Mouse (Mus musculus) forebrain, postnatal 0 days (tissue): ENCODE measurements around the gene Sh3bp5l. TPM values are rescaled to one million over a fixed set of nuclear protein-coding genes. Genes with fewer than 3 reads are reported as not detected.
A peak's percentile ranks its signal among the peaks of the same experiment; 100 is the strongest.

Experiments
- ATAC-seq: fragments of 200-750 bp; cut with Nextera tagmentation; 2 replicates; pipeline ENCODE4 v1.8.0; 2017; ENCODE audit warnings: mild to moderate bottlenecking, moderate library complexity
- DNase-seq: peaks from one replicate; pipeline ENCODE4 v3.0.0-alpha.2; 2015
- H3K27ac ChIP-seq: fragments of 300-500 bp; sonication (generic); 2 replicates; pipeline ENCODE4 v1.5.1; 2014; ENCODE audit warnings: low read depth, mild to moderate bottlenecking, antibody characterized with exemption, low read length, moderate library complexity, mixed read lengths
- H3K27me3 ChIP-seq: fragments of 300-500 bp; sonication (generic); 2 replicates; pipeline ENCODE4 v1.6.1; 2014; ENCODE audit warnings: mild to moderate bottlenecking, low read length, mixed read lengths; ENCODE audit not compliant: insufficient read depth
- H3K36me3 ChIP-seq: fragments of 300-500 bp; sonication (generic); 2 replicates; pipeline ENCODE4 v1.6.1; 2014; ENCODE audit warnings: mild to moderate bottlenecking, moderate library complexity; ENCODE audit not compliant: insufficient read depth
- H3K4me1 ChIP-seq: fragments of 300-500 bp; sonication (generic); 2 replicates; pipeline ENCODE4 v1.6.1; 2014; ENCODE audit warnings: antibody characterized with exemption; ENCODE audit not compliant: insufficient read depth
- H3K4me2 ChIP-seq: fragments of 300-500 bp; sonication (generic); 2 replicates; pipeline ENCODE4 v1.6.1; 2014; ENCODE audit warnings: low read depth, mild to moderate bottlenecking, moderate library complexity
- H3K4me3 ChIP-seq: fragments of 300-500 bp; sonication (generic); 2 replicates; pipeline ENCODE4 v1.5.1; 2014; ENCODE audit warnings: low read depth, low read length, mixed read lengths
- H3K9ac ChIP-seq: fragments of 300-500 bp; sonication (generic); 2 replicates; pipeline ENCODE4 v1.6.1; 2014; ENCODE audit warnings: mild to moderate bottlenecking
- H3K9me3 ChIP-seq: fragments of 300-500 bp; sonication (generic); 2 replicates; pipeline ENCODE4 v1.6.1; 2016; ENCODE audit warnings: low read length
- CTCF ChIP-seq: sonication (generic); IDR thresholded peaks from 2 replicates; pipeline ENCODE4 v1.5.1; 2016; ENCODE audit warnings: antibody characterized with exemption, control low read depth, low read depth
- WGBS: fragments of 180-500 bp; shearing (Covaris S2); extraction: QIAGEN DNeasy Blood & Tissue Kit; methylation state at CpG from one replicate; pipeline ENCODE4 v1.1.7; 2014; 5-methylcytosine and 5-hydroxymethylcytosine counted together
- polyA plus RNA-seq: library from polyadenylated mRNA; unstranded; fragments of >200 nt; fragmentation: Nextera tagmentation; extraction: Ambion mirVana; gene quantifications from 2 replicates; pipeline ENCODE4 v1.2.1, GENCODE M21; 2015
- total RNA-seq: library from RNA; depleted of rRNA; stranded (reverse); fragments of >200 nt; gene quantifications from 2 replicates; pipeline ENCODE4 v1.2.3, GENCODE M21; 2014; rRNA removed

Sh3bp5l gene
- total and polyA plus RNA-seq, 2 experiments from 2014 or later, result 44.3 to 44.9 TPM

DNA sequence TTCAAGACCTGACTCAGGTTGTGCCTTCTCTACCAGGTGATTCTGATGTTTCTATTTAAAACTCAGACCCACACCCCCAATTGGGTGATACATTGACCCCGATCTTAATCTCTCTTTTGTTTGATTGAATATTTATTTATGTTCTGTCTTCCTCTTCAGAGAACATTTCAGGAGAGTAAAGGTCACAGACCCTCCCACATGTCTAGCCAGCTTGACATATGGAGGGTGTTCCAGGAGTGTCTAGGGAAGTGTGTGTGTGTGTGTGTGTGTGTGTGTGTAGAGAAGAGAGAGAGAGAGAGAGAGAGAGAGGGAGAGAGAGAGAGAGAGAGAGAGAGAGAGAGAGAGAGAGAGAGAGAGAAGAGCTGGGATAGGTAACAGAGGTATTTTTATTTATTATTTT, 47.2 kb downstream of the Sh3bp5l start:
- Histone ChIP-seq H3K36me3 (no peaks in the 10 kb centered on the region), H3K27me3 (no peaks in the 10 kb centered on the region), H3K4me3 (no peak overlapping the region), H3K9ac (no peak overlapping the region), H3K9me3 (no peaks in the 10 kb centered on the region), H3K4me2 (no peak overlapping the region), H3K4me1 (no peaks in the 10 kb centered on the region), H3K27ac (no peak overlapping the region)
- TF ChIP-seq CTCF, result no peak
- WGBS, result 69% methylated on average over 1 of the region's 1 CpGs
- no peak for DNase-seq
- ATAC-seq, result no peak

DNA sequence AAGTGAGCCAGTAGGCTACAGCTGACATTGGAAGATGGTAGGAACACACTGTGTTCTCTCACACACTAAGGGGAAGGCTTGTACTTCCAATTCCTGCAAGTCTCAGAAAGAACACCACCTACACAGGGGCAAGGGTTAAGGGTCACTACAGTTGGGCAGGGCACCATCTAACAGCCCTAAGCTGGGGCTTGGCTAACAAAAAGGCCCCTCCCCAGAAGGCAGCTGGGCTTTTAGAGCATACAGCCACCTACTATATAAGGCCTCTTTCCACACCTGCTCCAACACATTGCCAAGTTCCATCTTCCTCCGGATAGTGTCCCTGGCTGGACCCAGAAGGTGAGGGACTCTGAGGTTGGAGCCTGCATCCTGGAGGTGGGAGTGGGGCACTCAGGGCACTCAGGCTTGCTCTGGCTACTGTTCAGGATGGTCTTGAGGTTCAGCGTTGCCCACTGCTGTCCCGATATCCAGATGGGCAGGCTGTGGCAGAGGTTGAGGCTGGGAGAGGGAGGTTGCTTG, 48.3 kb downstream of the Sh3bp5l start, which contains the start of gene Lypd8:
Gene Lypd8, plus strand, starts transcription at position 281 of the 516 bp plus-strand sequence.
- no peak for TF ChIP-seq CTCF
- H3K27ac ChIP-seq, result no peak within 1 kb of the TSS
- no peak within 1 kb of the TSS for H3K4me3 ChIP-seq
- H3K9ac ChIP-seq, result no peak within 1 kb of the TSS
- H3K4me2 ChIP-seq, result no peak within 1 kb of the TSS
- H3K9me3 ChIP-seq, result no peaks in the 10 kb centered on the region
- ATAC-seq, result no peak
- no peaks in the 10 kb centered on the region for H3K36me3 ChIP-seq
- 87% methylated on average over 3 of the region's 3 CpGs for WGBS
- no peaks in the 10 kb centered on the region for H3K27me3 ChIP-seq
- DNase-seq, result no peak
- H3K4me1 ChIP-seq, result no peaks in the 10 kb centered on the region

DNA sequence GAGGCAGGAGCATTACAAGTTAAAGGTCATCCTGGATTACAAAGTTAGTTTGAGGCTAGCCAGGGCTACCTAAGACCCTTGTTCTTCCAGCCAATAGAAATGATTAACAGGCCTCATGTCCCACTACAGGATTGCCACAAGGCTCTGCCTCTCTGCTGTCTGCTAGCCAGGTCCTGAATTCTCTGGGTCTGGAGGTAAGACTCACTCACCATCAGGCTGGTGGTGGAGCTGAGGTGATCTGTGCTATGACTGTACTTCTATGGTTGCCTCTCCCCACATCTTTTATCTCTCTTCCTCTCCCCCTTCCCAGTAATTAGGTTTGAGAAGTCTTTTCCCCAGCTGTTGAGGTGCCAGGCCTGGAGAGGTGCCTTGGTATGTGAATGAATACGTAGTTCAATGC, 49.0 kb downstream of the Sh3bp5l start:
- TF ChIP-seq CTCF, result no peak
- H3K27me3 ChIP-seq, result no peaks in the 10 kb centered on the region

DNA sequence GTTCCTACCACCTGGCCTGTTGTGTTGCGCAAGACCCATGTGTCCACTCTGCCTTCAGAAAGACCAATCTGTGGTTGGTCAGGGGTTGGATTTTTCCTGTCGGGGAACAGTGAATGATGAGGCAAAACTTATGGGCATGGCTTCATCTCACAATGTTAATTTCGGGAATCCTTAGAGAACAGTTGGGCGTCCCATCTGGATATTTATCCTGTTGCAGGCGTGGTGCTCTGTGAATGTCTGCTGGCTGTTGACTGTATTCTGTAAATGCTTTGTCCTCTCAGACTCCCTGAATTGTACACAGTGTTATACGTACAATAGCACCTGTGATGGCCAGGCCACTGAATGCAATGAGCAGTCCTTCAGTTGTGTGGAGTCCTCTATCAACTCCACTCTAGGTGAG, 51.9 kb downstream of the Sh3bp5l start:
- Histone ChIP-seq H3K27me3 (no peaks in the 10 kb centered on the region), H3K9ac (no peak overlapping the region), H3K4me3 (no peak overlapping the region), H3K9me3 (no peaks in the 10 kb centered on the region), H3K4me2 (no peak overlapping the region), H3K27ac (no peak overlapping the region), H3K36me3 (no peaks in the 10 kb centered on the region), H3K4me1 (no peaks in the 10 kb centered on the region)
- peak; percentile 36; the same call in 1 of the 2 replicates for ATAC-seq
- DNase-seq, result peak; percentile 65
- 71% methylated on average over 6 of the region's 6 CpGs for WGBS
- TF ChIP-seq CTCF, result no peak

More for the DNA sequence above, 49.0 kb downstream of the Sh3bp5l start:
- no peaks in the 10 kb centered on the region for H3K9me3 ChIP-seq
- H3K9ac ChIP-seq, result no peak overlapping the region
- no peak overlapping the region for H3K4me2 ChIP-seq
- H3K27ac ChIP-seq, result no peak overlapping the region
- WGBS, result 77% methylated on average over 1 of the region's 1 CpGs
- no peak for DNase-seq
- H3K36me3 ChIP-seq, result no peaks in the 10 kb centered on the region
- no peak overlapping the region for H3K4me3 ChIP-seq
- no peaks in the 10 kb centered on the region for H3K4me1 ChIP-seq
- no peak for ATAC-seq

Other genes starting within 250 kb of the Sh3bp5l start
- not detected in 2 replicates for gene Gm12248, start 237.6 kb upstream of the Sh3bp5l start, total RNA-seq
- not detected in 2 replicates for gene Gm12248, start 237.6 kb upstream of the Sh3bp5l start, polyA plus RNA-seq
- 100 and 121 TPM in 2 replicates for gene Cnot8, start 226.6 kb upstream of the Sh3bp5l start, total RNA-seq
- gene Cnot8, start 226.6 kb upstream of the Sh3bp5l start, polyA plus RNA-seq, result 107 and 114 TPM in 2 replicates
- gene Gemin5, start 162.2 kb upstream of the Sh3bp5l start, total RNA-seq, result 18.4 and 19.2 TPM in 2 replicates
- gene Gemin5, start 162.2 kb upstream of the Sh3bp5l start, polyA plus RNA-seq, result 6.2 and 9.1 TPM in 2 replicates
- 39.4 and 70.9 TPM in 2 replicates for gene Mrpl22, start 159.1 kb upstream of the Sh3bp5l start, total RNA-seq
- 107 TPM in 2 replicates for gene Mrpl22, start 159.1 kb upstream of the Sh3bp5l start, polyA plus RNA-seq
- 1.1 and 1.8 TPM in 2 replicates for gene Igtp, start 131.2 kb upstream of the Sh3bp5l start, total RNA-seq
- gene Igtp, start 131.2 kb upstream of the Sh3bp5l start, polyA plus RNA-seq, result 1.7 and 2.6 TPM in 2 replicates
- gene Irgm2, start 131.1 kb upstream of the Sh3bp5l start, total RNA-seq, result 1.2 and 2.3 TPM in 2 replicates
- 0.64 and 0.70 TPM in 2 replicates for gene Irgm2, start 131.1 kb upstream of the Sh3bp5l start, polyA plus RNA-seq
- gene 4930438A08Rik, start 55.9 kb upstream of the Sh3bp5l start, total RNA-seq, result not detected in 2 replicates
- 0.10 TPM in 1 of 2 replicates, not detected in the other for gene 4930438A08Rik, start 55.9 kb upstream of the Sh3bp5l start, polyA plus RNA-seq
- gene Zfp692, start 23.7 kb upstream of the Sh3bp5l start, total RNA-seq, result 25.6 and 30.0 TPM in 2 replicates
- 14.8 and 17.7 TPM in 2 replicates for gene Zfp692, start 23.7 kb upstream of the Sh3bp5l start, polyA plus RNA-seq
- 41.5 and 41.7 TPM in 2 replicates for gene Zfp672, start 385 bp upstream of the Sh3bp5l start, total RNA-seq
- 38.8 and 41.2 TPM in 2 replicates for gene Zfp672, start 385 bp upstream of the Sh3bp5l start, polyA plus RNA-seq
- not detected in 2 replicates for gene Lypd8, start 48.3 kb downstream of the Sh3bp5l start, total RNA-seq
- gene Lypd8, start 48.3 kb downstream of the Sh3bp5l start, polyA plus RNA-seq, result 0.13 TPM in 1 of 2 replicates, not detected in the other
- gene 1810065E05Rik, start 90.4 kb downstream of the Sh3bp5l start, total RNA-seq, result not detected in 2 replicates
- not detected in 2 replicates for gene 1810065E05Rik, start 90.4 kb downstream of the Sh3bp5l start, polyA plus RNA-seq
- not detected in 2 replicates for gene Gm12253, start 101.8 kb downstream of the Sh3bp5l start, total RNA-seq
- gene Gm12253, start 101.8 kb downstream of the Sh3bp5l start, polyA plus RNA-seq, result not detected in 2 replicates
- gene Lypd9, start 122.2 kb downstream of the Sh3bp5l start, total RNA-seq, result not detected in 2 replicates
- gene Lypd9, start 122.2 kb downstream of the Sh3bp5l start, polyA plus RNA-seq, result not detected in 2 replicates
- not detected in 2 replicates for gene Olfr30, start 131.5 kb downstream of the Sh3bp5l start, total RNA-seq
- not detected in 2 replicates for gene Olfr30, start 131.5 kb downstream of the Sh3bp5l start, polyA plus RNA-seq
- not detected in 2 replicates for gene Olfr332, start 161.8 kb downstream of the Sh3bp5l start, total RNA-seq
- gene Olfr332, start 161.8 kb downstream of the Sh3bp5l start, polyA plus RNA-seq, result 0.29 TPM in 1 of 2 replicates, not detected in the other
- not detected in 2 replicates for gene Olfr331, start 171.8 kb downstream of the Sh3bp5l start, total RNA-seq
- not detected in 2 replicates for gene Olfr331, start 171.8 kb downstream of the Sh3bp5l start, polyA plus RNA-seq
- 0.24 TPM in 1 of 2 replicates, not detected in the other for gene Olfr330, start 204.1 kb downstream of the Sh3bp5l start, total RNA-seq
- gene Olfr330, start 204.1 kb downstream of the Sh3bp5l start, polyA plus RNA-seq, result not detected in 2 replicates
- gene Olfr329-ps, start 215.7 kb downstream of the Sh3bp5l start, total RNA-seq, result not detected in 2 replicates
- not detected in 2 replicates for gene Olfr329-ps, start 215.7 kb downstream of the Sh3bp5l start, polyA plus RNA-seq
- gene Olfr328, start 224.9 kb downstream of the Sh3bp5l start, total RNA-seq, result not detected in 2 replicates
- not detected in 2 replicates for gene Olfr328, start 224.9 kb downstream of the Sh3bp5l start, polyA plus RNA-seq
- gene Olfr224, start 239.8 kb downstream of the Sh3bp5l start, total RNA-seq, result not detected in 2 replicates
- 0.10 TPM in 1 of 2 replicates, not detected in the other for gene Olfr224, start 239.8 kb downstream of the Sh3bp5l start, polyA plus RNA-seq
- not detected in 2 replicates for gene Olfr325, start 247.0 kb downstream of the Sh3bp5l start, total RNA-seq
- gene Olfr325, start 247.0 kb downstream of the Sh3bp5l start, polyA plus RNA-seq, result not detected in 2 replicates